Mouse (Mus musculus): ENCODE measurements around the gene Cspg4.
"Not testable (repeated sequence)": the region's sequence is repeated elsewhere in the genome, so short reads cannot be mapped to it uniquely, and the experiment has no call there.

The Cspg4 gene

DNA sequence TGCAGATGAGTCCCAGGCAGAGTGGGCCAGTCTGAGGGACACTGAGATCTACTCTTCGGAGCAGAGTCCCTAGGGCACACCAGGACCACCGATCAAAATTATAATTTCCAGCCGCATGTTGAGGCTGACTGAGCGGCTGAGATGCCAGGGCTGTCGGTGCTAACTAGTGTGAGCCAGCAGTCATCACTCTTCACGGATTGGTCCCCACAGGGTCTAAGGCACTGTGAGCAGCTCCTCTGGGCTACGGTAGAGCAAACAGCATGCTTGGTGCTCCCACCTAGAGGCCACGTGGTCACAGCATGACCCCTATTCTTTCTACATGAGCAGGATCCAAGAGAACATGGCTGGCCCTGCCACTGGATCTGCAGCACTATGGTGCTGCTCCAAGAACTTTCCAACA, 28.5 kb downstream of the Cspg4 start:
- DNase-seq: no peak

DNA sequence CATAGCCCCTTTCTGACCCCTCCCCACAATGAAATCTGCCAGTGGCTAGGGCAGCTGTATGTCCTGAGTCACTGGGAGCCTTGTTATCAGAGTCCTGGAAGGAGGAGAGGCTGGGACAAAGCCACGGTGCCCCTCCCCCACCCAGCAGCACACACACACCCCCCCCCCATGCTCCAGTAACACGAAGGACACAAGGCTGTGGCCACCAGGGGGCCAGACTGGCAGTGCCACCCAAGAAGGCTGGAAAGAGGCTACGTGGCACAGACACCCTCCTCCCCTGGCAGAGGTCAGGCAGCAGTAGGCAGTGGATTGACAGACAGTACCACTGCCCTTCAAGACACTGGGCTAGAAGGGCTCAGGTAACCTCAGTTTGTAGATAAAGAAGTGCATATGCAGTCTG, 29.2 kb downstream of the Cspg4 start:
- DNase-seq: no peak

DNA sequence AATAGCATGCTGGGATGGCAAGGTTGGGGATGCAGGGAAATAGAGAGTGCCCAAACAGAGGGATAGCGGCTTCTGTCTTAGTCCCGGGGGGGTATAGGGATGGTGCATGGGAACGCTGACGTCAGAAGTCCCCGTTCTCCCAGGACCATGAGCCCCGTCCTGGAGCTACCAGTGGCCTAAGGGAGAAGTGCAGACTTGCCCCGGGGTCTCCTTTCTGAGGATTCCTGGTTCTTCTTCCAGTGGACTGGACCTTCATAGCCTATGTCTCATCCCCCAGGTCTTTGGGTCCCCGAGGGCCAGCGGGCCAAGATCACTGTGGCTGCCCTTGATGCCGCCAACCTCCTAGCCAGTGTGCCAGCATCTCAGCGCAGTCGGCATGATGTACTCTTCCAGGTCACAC, 31.9 kb downstream of the Cspg4 start:
- DNase-seq: no peak

DNA sequence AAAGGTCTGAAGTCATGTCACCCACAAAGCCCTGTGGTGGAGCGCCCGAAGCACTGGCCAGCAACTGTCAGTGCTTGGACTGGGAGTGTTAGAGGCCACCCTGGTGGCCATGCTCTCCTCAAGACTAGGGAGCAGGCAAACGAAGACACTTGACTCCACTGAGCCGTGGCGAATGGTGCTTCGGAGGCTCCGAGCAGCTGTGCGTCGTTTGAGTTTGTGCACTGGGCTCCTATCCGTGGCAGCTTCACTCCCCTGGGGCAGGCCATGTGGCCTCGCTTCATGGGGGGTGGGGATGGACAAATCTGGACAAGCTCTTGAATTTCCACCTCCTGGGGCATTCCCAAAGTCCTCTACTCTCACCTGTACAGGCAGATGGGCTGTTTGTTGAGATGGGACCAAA, 34.6 kb downstream of the Cspg4 start:
- no peak for DNase-seq

DNA sequence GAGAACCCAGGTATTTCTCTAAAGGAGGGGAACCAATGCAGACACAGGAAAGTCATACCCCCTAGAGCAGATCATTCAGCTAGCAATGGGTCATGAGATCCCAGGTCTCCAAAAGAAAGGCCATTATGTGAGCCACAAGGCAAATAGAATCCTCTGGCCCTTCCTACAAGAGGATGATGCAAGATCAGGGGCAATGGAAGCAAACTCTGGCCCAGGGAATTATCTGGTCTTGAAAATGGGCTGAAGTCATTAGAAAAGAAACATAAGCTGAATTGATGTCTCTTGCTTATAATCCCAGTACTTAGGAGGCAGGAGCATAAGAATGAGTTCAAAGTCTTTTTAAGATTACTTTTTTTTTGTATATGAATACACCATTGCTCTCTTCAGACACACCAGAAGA, 35.2 kb downstream of the Cspg4 start:
- DNase-seq: no peak

DNA sequence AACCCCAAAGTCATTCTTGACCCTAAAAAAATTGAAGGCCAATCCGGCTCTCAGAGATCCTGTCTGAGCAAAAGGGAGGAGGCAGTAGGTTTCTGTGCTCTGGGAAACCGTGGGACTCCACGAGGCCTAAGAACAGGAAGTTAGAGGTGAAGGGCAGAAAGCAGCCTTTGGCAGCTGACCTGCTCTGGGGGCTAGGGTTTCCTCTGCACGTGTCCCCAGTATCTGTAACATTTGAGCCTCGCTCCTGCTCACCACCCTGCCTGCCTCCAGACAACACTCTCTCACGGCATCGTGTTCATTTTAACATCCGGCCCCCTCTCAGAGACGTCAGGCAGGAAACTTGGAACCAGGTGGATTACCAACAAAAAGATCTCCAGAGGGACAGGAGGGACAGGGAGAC, 35.7 kb downstream of the Cspg4 start:
- DNase-seq: no peak

DNA sequence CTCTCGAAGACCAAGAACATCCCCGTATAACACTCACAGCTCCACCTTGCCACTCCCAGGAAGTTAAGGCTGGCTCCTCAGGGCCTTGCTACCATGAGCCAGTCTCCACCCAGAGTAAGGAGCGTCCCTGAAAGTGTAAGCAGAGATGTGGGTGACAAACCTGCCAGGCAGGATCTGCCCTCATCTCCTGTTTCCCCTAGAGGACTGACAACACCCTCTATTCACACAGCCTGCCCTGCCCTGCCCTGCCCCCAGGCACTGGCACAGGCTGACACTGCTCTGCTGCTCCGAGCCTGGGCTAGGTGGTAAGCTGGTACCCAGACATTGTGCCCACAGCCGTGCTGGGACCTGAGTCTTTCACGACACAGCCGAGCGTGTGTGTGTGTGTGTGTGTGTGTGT, 36.4 kb downstream of the Cspg4 start:
- no peak for DNase-seq

DNA sequence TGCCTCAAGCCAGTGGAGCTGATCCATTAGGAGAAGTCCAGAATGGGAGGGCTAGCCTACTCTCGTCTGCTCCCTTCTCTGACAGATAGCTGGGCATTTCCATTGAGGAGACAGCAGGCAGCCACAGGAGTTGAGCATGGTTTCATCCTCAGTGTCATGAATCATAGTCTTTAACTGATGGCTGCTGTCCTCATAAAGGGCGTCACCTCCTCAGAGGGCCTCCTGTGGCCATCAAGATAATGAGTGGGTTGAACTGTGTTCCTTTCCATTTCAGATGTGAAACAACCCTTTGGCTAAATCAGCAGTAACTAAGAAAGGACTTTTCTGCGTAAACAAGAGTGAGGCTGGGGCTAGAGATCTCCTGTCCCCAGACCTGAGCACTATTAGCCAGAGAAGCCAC, 38.8 kb downstream of the Cspg4 start:
- no peak for DNase-seq

DNA sequence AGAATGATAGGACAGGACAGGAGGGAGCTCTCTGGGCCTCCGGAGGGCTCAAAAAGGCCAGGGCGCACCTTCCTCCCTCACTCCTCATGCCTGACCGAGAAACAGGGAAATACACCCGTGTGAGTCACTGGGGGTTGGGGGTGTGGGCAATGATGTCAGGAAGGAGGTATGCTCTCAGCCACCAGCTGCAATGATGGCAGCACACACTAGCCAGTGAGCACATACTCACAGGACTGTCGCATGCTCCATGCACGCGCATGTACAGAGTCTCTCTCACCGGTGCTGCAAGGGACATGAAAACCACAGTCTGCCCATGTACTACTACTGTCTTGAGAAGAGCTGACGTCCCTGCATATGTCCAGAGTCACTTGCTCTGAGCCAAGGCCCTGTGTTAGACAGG, 42.7 kb downstream of the Cspg4 start:
- DNase-seq: no peak

DNA sequence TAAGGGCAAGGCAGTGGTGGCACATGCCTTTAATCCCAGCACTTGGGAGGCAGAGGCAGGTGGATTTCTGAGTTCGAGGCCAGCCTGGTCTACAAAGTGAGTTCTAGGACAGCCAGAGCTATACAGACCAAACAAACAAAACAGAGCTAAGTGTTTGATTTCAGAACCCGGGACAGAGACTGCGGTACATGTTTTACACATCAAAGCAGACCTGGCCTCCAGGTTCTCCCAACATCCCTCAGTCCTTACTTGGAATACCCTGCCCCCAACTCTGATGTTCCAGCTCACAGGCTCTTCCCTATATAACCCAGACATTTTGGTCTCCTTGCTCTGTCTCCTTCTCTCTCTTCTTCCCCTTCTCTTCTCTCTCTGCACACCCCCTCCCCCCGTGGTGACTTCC, 45.2 kb downstream of the Cspg4 start:
- DNase-seq: not testable (repeated sequence)

DNA sequence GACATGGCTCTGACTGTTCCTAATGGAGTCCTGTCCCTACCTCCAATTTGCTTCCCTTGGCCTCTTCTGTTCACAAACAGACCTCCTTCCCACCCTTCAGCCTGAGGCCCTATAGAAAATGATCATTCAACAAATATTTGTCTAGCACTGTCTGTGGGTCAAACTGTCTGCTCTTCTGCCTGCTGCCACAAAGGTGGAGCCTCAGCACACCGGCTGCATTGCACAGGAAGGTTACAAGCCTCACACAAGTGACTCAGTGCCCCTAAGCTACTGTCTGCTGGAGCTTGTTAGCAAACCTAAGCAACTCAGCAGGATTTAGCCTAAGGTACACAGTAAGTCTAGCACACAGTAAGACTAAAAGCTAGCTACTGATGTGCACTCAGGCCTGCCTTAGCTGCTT, 46.2 kb downstream of the Cspg4 start:
- no peak for DNase-seq

DNA sequence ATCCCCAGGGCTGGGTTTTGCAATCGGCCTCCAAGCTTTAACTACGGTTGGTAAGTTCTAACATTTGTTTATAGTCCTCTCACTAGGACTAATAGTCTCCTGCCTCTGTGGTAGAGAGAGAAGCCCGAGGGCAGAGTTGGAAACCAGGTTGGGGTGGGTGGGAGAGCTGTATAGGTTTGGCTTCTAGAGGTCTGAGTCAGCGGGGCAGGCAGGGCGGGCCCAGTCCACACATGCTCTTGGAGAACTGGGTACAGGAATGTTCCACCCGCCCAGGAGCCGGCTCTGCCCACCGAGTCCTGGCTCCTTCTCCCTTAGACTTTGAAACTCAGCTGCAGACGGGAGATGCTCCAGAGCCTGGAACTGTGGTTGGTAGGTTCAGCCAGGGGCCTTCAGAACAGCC, 49.2 kb downstream of the Cspg4 start:
- DNase-seq: no peak

DNA sequence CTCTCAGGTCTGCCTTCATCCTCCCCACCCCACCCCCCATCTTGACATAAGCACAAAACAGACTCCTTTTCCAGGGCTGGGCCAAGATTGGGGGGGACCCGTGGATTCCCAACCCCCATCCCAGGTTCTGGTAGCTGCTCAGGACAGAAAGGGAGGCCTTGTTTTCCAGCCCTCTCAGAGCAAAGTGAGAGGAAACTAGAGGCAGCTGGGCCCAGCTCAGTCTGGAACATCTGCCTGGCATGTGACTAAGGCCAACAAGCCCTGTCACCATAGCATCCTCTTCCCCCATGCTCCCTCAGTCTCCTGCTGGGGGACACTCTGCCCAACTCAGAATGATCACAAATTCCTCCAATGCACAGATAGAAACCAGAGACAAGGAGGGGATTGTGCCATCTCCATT, 50.3 kb downstream of the Cspg4 start:
- no peak for DNase-seq

DNA sequence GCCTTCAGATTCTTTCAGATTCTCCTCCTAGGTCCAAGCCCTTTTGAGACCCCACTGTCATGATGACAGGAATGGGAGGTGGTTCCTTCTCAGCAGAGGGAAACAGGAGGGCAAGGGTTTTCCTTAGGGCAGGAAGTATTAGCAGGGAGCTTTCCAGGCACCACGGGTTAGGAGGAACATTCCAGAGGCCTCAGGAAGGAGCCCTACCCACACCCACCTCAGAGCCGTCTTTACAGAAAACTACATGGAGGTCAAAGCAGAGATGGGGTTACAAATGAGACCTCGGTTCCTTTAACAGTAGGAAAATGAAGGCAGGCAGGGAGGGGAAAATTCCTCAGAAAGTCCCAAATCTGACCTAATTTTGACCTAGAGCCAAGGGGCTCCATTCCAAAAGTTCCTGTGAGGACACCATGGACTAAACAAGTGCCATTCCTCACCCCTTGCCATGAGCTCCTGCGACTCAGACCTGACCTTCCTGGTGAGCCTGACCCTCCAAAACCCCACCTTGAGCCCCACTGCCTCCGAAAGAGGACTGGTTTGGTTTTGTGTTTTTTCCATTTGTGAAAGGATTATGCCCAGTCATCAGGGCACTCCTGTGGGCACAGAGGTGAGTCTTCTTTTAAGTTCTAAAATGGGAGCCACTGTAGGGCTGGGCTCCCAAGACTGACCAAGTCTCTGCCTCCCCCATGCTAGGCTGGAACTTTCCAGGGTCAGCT, 51.0 kb downstream of the Cspg4 start:
- no peak for DNase-seq

DNA sequence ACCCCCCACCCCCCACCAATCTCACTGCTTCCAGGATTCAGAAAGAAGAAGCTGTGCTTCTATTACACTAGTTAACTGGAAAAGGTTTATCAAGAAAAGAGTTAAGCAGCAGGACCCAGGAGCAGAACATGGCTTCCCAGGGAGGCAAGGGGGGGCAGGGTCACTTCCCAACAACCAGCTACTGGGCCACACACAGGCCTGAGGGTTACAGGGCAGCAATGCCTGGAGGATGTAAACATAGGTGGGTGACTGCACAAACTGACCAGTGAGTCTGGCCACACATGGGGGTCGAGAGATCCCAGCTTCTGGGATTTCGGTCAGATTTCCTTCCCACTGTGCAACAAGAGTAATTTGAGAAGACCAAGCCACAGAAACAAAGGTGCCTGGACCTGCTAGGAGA, 52.3 kb downstream of the Cspg4 start:
- DNase-seq: no peak

DNA sequence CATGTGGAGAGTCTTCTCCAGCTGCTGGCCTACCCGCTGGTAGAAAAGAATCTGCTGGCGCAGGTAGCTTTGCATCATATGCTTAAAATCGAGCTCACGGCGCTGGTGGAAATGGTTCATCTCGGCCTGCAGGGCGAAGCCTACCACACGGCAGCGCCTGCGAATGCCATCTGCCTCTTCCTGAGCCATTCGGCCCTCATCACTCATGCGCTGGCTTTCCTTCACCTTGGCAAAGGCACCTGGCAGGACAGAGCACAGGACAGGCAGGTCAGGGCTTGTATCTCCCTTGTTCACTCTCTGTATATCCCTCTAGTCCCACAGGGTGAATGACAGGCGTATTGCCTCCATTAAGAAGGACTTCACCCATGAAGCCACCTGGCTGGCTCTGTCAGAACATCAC, 53.6 kb downstream of the Cspg4 start:
- DNase-seq: no peak

DNA sequence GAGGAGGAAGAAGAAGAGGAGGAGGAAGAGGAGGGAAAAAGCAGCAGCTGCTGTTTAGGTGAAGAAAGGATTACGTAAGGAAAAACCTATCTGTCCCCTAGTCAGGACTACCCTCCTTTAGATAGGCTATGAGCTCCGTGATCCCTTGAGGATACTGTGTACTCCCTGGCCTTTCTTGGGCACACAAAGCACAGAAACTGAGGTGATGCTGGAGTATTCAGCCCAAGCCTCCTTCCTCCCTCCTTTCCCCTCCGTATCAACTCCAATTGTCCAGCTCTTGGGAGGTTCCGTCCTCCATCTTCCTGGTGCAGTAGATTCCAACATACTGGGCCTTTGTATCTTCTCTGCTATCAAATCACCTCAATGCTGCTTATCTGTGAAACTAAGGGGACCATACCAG, 57.9 kb downstream of the Cspg4 start:
- no peak for DNase-seq

DNA sequence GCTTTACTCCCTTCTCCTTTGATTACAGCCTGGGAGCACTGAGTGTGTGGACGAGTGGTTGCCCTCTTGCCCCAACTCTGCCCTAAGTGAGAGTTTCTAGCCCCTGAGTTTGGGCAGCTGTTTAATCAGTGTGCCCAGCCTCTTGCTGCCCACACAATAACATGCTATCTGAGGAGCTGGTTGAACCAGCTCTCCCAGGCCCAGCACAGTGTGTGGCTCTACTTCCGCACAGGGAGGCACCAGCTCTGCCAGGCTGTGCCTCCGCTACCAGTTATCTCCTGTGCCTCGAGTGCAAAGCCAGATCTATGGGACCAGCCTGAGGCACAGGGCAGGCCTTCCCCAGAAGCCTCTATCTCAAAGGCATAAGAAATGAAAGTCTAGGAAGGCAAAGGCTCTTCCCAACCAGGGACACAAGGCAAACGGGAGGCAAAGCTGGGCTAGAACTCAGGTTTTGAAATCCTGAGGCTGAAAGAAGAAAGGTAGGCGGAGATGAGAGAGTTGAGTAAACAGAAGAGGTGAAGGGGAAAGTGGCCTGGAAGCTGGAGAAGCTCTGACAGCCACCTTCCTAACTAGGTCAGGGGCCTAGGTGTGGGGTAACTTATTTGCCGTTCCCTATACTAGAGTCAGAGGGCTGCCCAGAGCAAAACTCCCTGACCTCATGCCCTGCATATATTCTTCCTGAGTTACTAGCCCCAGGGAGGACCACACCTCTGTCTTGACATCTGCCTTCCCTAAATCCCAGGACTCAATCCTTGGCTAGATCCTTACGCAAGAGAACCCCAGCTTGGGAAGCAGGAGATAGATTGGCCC, 59.2 kb downstream of the Cspg4 start:
- DNase-seq: no peak

DNA sequence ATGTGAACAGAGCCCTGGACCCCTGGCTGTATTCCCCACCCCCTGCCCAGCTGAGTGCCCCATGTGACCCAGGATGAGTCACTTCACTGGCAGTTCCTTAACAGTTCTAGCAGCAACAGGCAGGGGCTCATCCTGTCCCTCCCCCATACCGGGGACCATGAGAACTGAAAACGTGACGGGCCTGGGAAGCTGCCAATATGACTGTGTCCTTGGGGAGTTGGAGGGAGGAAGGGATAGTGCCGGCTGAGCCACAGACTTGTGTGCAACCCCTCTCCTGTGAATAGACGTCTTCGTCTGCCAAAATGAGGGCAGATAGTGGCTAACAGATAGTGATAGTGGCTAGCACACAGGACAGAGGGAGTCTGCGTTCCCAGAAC, 59.8 kb downstream of the Cspg4 start:
- no peak for DNase-seq

DNA sequence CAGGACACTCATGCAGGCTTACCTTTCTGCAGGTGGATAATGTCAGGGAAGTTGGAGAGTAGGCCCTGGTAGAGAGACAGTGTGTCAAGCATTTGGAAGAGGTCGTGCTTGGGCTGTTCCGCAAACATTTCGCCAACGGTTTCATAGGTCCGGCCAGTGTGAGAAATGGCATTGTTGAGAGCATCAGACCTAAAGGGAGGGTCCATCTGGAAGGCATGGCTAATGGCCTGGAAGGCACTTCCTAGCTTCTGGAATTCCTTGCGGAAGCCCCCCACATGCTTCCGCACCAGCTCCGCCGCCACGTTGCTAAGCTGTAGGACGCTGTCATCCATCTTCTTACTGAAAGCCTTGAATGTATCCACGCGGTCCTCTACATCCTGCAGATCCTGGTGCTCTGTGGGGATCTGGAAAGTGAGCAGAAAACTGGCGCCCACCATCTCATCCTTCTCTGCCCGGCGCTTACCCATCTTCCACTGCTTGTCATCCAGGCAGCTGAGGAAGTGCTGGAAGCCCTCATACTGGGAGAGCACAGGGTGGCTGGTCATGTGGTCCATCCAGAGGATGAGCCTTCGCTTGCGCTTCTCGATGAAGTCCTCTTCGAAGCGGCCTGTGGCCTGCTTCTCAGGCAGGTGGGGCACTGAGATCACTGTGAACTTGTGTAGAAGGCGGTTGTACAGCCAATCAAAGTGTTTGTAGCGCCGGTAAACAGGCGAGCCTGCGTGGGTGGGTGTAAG, 60.6 kb downstream of the Cspg4 start:
- DNase-seq: no peak

DNA sequence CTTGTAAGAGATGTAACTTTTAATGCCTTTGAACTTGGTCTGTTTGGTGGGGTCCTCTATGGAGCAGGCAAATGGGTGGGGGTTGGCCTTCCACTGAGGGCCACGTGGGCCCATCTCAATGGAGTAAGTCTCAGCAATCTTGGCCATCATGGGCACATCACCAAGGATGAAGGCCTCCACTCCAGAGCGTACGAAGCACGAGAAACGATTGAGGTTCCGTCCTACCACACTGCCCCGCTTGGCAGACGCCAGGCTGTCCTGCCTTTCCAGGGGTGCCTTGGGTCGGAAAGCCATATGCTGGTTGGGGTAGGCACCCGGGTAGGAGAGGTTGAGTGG, 61.2 kb downstream of the Cspg4 start:
- no peak for DNase-seq

DNA sequence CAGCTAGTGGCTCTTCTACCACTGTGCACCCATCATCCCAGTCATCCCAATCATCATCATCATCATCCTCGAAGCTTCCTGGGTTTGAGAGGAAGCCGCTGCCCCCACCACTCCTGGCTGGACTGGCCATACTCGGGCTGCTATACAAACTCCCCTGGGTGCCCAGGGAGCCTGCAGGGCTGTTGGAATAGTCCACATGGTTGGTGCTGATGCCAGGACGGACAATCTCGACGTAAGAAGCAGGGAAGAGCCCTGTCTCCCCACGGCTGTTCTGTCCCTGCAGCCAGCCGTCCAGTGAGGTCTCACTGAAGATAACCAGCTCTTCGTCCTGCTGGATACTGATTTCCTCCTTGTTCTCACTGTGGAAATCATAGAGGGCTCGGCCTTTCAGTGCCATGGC, 61.6 kb downstream of the Cspg4 start:
- no peak for DNase-seq

DNA sequence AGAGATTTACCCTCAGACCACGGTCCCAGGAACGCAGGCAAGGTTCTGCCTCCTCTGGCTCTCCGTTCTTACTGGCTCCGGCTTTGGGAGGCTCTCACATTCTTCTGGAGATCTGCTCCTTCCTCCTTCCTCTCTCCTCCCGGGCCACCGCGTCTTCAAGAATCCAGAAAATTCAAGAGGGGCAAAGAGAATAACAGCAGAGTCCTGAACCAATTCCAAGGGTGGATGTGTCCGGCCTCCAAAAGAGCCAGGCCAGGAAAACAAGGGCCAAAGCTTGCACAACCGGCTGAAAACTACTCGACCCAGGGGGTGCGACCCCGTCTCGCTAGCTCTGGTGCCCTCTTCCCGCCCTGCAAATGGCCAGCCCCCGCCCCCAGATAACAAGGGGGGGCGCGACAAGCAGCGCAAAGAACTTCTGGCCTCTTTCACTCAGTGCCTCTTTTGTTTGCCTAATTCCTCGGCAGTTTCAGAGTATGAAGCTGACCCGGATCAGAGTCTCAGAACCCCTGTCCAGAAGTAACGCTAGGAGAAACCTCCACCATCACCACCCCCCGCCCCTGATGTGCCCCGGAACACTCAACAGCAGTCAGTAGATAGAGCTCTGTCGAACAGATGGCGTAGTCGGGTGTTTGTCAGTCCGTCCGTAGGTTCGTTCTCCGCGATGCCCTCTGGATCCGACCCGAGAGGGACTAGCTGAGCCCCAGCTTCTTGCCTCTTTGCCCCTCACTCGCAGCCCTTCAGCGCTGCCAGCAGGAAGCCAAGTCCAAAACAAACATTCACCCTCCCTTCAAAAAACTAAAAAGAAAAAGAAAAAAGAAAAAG, 62.6 kb downstream of the Cspg4 start:
- DNase-seq: peak; percentile 21 to 42

Measured in thymus, adult 18-20 months (tissue).